Mouse (Mus musculus) forebrain, embryonic 15.5 days (tissue): ENCODE measurements around the gene Tmem178b. TPM values are rescaled to one million over a fixed set of nuclear protein-coding genes. Genes with fewer than 3 reads are reported as not detected.

Experiments
- ATAC-seq: fragments of 200-750 bp; cut with Nextera tagmentation; replicated peaks from 2 replicates; pipeline ENCODE4 v1.8.0; 2017; ENCODE audit warnings: mild to moderate bottlenecking, moderate TSS enrichment, moderate library complexity
- H3K27ac ChIP-seq: fragments of 300-500 bp; sonication (generic); replicated peaks from 2 replicates; pipeline ENCODE4 v1.5.1; 2015; ENCODE audit warnings: mild to moderate bottlenecking, inconsistent platforms
- H3K27me3 ChIP-seq: fragments of 300-500 bp; sonication (generic); 2 replicates; pipeline ENCODE4 v1.6.1; 2015; ENCODE audit warnings: inconsistent platforms
- H3K36me3 ChIP-seq: fragments of 300-500 bp; sonication (generic); 2 replicates; pipeline ENCODE4 v1.6.1; 2015; ENCODE audit warnings: mild to moderate bottlenecking, inconsistent platforms
- H3K4me1 ChIP-seq: fragments of 300-500 bp; sonication (generic); 2 replicates; pipeline ENCODE4 v1.6.1; 2015; ENCODE audit warnings: inconsistent platforms
- H3K4me2 ChIP-seq: fragments of 300-500 bp; sonication (generic); replicated peaks from 2 replicates; pipeline ENCODE4 v1.6.1; 2015; ENCODE audit warnings: mild to moderate bottlenecking, inconsistent platforms
- H3K4me3 ChIP-seq: fragments of 300-500 bp; sonication (generic); 2 replicates; pipeline ENCODE4 v1.5.1; 2015; ENCODE audit warnings: mild to moderate bottlenecking, inconsistent platforms
- H3K9ac ChIP-seq: fragments of 300-500 bp; sonication (generic); replicated peaks from 2 replicates; pipeline ENCODE4 v1.6.1; 2015; ENCODE audit warnings: mild to moderate bottlenecking, inconsistent platforms
- H3K9me3 ChIP-seq: fragments of 300-500 bp; sonication (generic); 2 replicates; pipeline ENCODE4 v1.6.1; 2016; ENCODE audit warnings: inconsistent platforms
- WGBS: fragments of 180-500 bp; shearing (Covaris S2); methylation state at CpG from one replicate; pipeline ENCODE4 v1.1.7; 2015; ENCODE audit warnings: mixed read lengths; 5-methylcytosine and 5-hydroxymethylcytosine counted together
- polyA plus RNA-seq: library from polyadenylated mRNA; unstranded; fragments of >200 nt; fragmentation: Nextera tagmentation; extraction: Ambion mirVana; gene quantifications from 2 replicates; pipeline ENCODE4 v1.2.1, GENCODE M21; 2015

The Tmem178b gene
- 23.8 and 28.6 TPM in 2 replicates for polyA plus RNA-seq

DNA sequence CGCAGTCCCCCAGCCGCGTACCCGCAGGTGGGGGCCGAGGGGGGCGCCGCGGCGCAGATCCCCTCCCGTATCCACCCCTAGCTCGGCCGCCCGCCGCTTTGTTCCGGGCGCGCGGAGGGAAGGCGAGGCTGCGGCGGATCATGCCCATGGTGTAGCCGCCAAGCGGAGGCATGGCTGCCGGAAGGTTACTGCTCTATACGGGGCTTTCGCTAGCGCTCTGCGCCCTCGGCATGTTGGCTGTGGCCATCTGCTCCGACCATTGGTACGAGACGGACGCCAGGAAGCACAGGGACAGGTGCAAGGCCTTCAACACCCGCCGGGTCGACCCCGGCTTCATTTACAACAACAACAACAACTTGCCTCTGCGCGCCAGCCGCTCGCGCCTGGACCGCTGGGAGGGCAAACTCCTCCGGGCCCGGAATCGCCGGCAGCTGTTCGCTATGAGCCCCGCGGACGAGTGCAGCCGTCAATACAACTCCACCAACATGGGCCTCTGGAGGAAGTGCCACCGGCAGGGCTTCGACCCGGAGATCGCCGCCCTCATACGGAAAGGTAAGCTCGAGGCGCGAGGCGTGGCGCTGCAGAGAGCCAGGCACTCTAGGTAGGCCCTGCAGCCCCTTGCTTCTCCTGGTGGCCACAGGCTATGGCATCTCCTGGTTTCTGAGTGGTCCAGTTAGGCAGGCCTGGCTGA is at the start of gene Tmem178b:
Gene Tmem178b (plus strand): TSS at position 371 of the 691 bp plus-strand sequence.
- under 1% methylated on average over 62 of the region's 63 CpGs for WGBS
- Histone ChIP-seq H3K9me3 (no peaks in the 10 kb centered on the region), H3K27ac (peak within 1 kb of the TSS; percentile 95)

DNA sequence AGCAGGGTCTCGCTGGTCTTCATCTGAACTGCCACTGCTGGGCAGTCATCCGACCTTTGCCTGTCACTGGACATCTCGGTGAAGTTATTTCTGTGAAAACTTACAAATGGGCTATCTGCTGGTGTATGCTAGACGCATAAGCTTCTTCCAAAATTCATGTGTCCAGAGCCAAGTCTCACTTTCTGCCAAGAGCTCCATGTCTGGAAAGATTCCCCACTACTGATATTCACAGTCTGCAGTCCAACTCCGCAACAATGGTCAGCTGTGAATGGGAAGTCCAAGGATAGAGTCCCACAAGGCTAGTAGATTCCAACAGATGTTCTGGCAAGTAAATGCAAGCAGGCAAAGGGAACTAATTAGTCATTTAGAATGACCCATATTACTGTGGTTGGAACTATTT is 44.3 kb upstream of the Tmem178b start:
- 90% methylated on average over 5 of the region's 5 CpGs for WGBS
- Histone ChIP-seq H3K9me3 (no peaks in the 10 kb centered on the region), H3K4me3 (no peak overlapping the region), H3K4me1 (no peaks in the 10 kb centered on the region), H3K27me3 (no peaks in the 10 kb centered on the region), H3K4me2 (no peak overlapping the region), H3K36me3 (no peaks in the 10 kb centered on the region), H3K27ac (no peak overlapping the region), H3K9ac (no peak overlapping the region)
- ATAC-seq: no peak

More for the DNA sequence above, at the start of gene Tmem178b:
- Histone ChIP-seq H3K27me3 (no peaks in the 10 kb centered on the region), H3K36me3 (no peaks in the 10 kb centered on the region), H3K9ac (peak within 1 kb of the TSS; percentile 73), H3K4me2 (peak within 1 kb of the TSS; percentile 81), H3K4me1 (peaks cover 41% of the 10 kb centered on the region), H3K4me3 (peak within 1 kb of the TSS; percentile 72)
- ATAC-seq: peak; percentile 46

DNA sequence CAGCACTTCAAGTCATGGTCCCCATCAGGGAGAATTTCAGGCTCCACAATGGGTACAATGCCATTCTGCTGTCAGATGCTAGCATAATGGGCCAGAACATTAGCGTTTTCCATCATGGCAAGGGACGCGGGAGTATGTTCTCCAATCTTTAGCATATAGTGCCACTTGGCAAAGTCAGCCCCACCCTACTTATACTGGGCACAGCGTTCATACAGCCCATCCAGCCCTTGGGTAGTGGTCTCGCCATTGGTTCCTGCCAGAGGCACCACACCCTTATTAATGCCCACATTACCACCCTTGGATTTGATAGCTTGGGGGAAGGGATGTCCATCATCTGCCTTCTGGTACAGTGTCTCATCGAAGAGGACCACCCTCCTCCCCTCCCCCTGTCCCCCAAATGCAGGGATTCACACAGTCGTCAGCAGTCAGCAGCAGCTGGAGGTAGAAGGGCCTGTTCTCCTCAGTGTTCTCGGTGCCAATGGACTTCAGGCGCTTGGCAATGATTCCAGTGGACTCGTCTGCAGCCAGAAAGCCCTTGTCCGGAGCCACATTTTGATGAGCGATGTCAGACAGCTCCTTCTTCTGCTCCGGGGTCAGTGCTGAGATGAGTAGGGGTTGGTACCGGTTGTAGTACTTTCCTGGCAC is 29.3 kb upstream of the Tmem178b start:
- Histone ChIP-seq H3K4me2 (no peak overlapping the region), H3K4me3 (no peak overlapping the region), H3K4me1 (no peaks in the 10 kb centered on the region), H3K27ac (no peak overlapping the region), H3K27me3 (no peaks in the 10 kb centered on the region), H3K36me3 (no peaks in the 10 kb centered on the region), H3K9ac (no peak overlapping the region), H3K9me3 (no peaks in the 10 kb centered on the region)
- ATAC-seq: no peak
- WGBS: 93% methylated on average over 14 of the region's 14 CpGs

DNA sequence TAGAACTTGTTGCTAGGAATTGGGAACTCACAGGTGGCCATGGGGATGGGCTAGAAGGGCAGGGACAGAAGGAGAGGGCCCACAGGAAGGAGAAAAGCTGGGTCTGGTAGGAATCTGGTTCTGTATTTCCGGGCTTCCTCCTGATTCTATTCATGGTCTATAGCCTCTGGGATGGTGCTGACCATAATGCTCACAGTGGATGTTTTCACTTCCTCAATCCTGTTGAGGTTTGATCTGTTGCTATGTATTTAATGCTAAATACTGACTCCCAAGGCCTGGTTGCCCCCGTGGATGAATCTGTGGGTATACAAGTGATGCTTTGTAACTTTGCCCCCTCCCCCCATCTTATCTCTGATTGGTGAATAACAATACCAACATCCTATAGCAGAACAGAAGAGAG is 25.5 kb upstream of the Tmem178b start:
- no peak for ATAC-seq
- Histone ChIP-seq H3K27ac (no peak overlapping the region), H3K9me3 (no peaks in the 10 kb centered on the region), H3K36me3 (no peaks in the 10 kb centered on the region), H3K4me1 (no peaks in the 10 kb centered on the region), H3K4me2 (no peak overlapping the region), H3K27me3 (no peaks in the 10 kb centered on the region), H3K4me3 (no peak overlapping the region), H3K9ac (no peak overlapping the region)
- WGBS: 70% methylated on average over 2 of the region's 2 CpGs

GRCm38 (mm10) chr6:39848766-39849165 is 24.3 kb upstream of the Tmem178b start:
- Histone ChIP-seq H3K36me3 (no peaks in the 10 kb centered on the region), H3K4me3 (no peak overlapping the region), H3K9ac (no peak overlapping the region), H3K9me3 (no peaks in the 10 kb centered on the region), H3K27me3 (no peaks in the 10 kb centered on the region), H3K4me2 (no peak overlapping the region), H3K4me1 (no peaks in the 10 kb centered on the region), H3K27ac (no peak overlapping the region)
- no peak for ATAC-seq
- 57% methylated on average over 7 of the region's 7 CpGs for WGBS

GRCm38 (mm10) chr6:39849667-39850066 is 23.4 kb upstream of the Tmem178b start:
- Histone ChIP-seq H3K9me3 (no peaks in the 10 kb centered on the region), H3K9ac (no peak overlapping the region), H3K4me3 (no peak overlapping the region), H3K36me3 (no peaks in the 10 kb centered on the region), H3K4me1 (no peaks in the 10 kb centered on the region), H3K4me2 (no peak overlapping the region), H3K27me3 (no peaks in the 10 kb centered on the region), H3K27ac (no peak overlapping the region)
- ATAC-seq: no peak
- 97% methylated on average over 4 of the region's 4 CpGs for WGBS

- peak overlapping the region; percentile 95 for H3K27ac ChIP-seq
Observed at GRCm38 (mm10) chr6:39870271-39871135, 2.6 kb upstream of the Tmem178b start.

GRCm38 (mm10) chr6:39871381-39872305 is 1.4 kb upstream of the Tmem178b start:
- under 1% methylated on average over 71 of the region's 71 CpGs for WGBS
- peak; percentile 74 for ATAC-seq
- Histone ChIP-seq H3K9me3 (no peaks in the 10 kb centered on the region), H3K4me2 (peak overlapping the region; percentile 81), H3K36me3 (no peaks in the 10 kb centered on the region), H3K4me1 (peaks cover 32% of the 10 kb centered on the region), H3K27ac (peak overlapping the region; percentile 95), H3K9ac (peak overlapping the region; percentile 73), H3K27me3 (no peaks in the 10 kb centered on the region), H3K4me3 (peak overlapping the region; percentile 72)

More at GRCm38 (mm10) chr6:39870271-39871135, 2.6 kb upstream of the Tmem178b start:
- under 1% methylated on average over 28 of the region's 28 CpGs for WGBS
- H3K9me3 ChIP-seq: no peaks in the 10 kb centered on the region
- peak overlapping the region; percentile 73 for H3K9ac ChIP-seq
- H3K4me2 ChIP-seq: peak overlapping the region; percentile 81
- no peaks in the 10 kb centered on the region for H3K36me3 ChIP-seq
- H3K4me3 ChIP-seq: peak overlapping the region; percentile 72
- peak; percentile 42 for ATAC-seq
- H3K4me1 ChIP-seq: peaks cover 24% of the 10 kb centered on the region
- no peaks in the 10 kb centered on the region for H3K27me3 ChIP-seq

- H3K9ac ChIP-seq: peak overlapping the region; percentile 73
- peak; percentile 23 for ATAC-seq
- H3K4me1 ChIP-seq: peaks cover 35% of the 10 kb centered on the region
- H3K27me3 ChIP-seq: no peaks in the 10 kb centered on the region
- H3K36me3 ChIP-seq: no peaks in the 10 kb centered on the region
- H3K27ac ChIP-seq: peak overlapping the region; percentile 95
- no peaks in the 10 kb centered on the region for H3K9me3 ChIP-seq
- H3K4me3 ChIP-seq: peak overlapping the region; percentile 72
- under 1% methylated on average over 39 of the region's 39 CpGs for WGBS
- H3K4me2 ChIP-seq: peak overlapping the region; percentile 81
Observed at GRCm38 (mm10) chr6:39872306-39872900, 668 bp upstream of the Tmem178b start.

DNA sequence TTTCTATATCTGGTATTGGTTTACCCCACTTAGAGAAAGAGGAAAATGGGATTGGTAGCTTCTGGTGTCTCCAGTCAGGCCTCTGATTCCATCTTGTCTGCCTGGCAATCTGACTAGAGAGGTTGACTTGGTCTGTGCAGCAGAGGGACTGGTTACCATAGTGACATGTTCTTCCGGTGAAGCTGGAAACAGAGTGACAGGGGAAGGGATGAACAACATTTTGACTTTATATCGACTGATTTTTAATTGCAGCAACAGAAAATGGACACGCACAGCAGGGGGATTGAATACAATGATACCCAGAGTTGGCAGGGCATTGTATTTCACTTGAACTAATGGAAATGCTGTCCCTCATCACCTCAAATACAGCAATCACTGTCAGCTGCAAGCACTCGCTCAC is 2.1 kb downstream of the Tmem178b start:
- Histone ChIP-seq H3K36me3 (no peaks in the 10 kb centered on the region), H3K4me3 (peak overlapping the region; percentile 72), H3K4me2 (peak overlapping the region; percentile 81), H3K4me1 (peaks cover 38% of the 10 kb centered on the region), H3K27ac (peak overlapping the region; percentile 59), H3K27me3 (no peaks in the 10 kb centered on the region), H3K9ac (peak overlapping the region; percentile 35), H3K9me3 (no peaks in the 10 kb centered on the region)
- WGBS: 38% methylated on average over 4 of the region's 4 CpGs
- no peak for ATAC-seq

GRCm38 (mm10) chr6:39876444-39876843 is 3.4 kb downstream of the Tmem178b start:
- H3K27ac ChIP-seq: peak overlapping the region; percentile 4; the same call in 1 of the 2 replicates
- H3K4me1 ChIP-seq: peaks cover 38% of the 10 kb centered on the region
- no peak overlapping the region for H3K4me3 ChIP-seq
- H3K27me3 ChIP-seq: no peaks in the 10 kb centered on the region
- H3K9me3 ChIP-seq: no peaks in the 10 kb centered on the region
- H3K9ac ChIP-seq: no peak overlapping the region
- no peaks in the 10 kb centered on the region for H3K36me3 ChIP-seq
- no peak for ATAC-seq
- 62% methylated on average over 3 of the region's 3 CpGs for WGBS
- peak overlapping the region; percentile 14 for H3K4me2 ChIP-seq
